Mouse (Mus musculus) adrenal gland, adult 10 weeks (tissue): ENCODE data around the gene Gm17617. TPM values are rescaled to one million over a fixed set of nuclear protein-coding genes. Genes with fewer than 3 reads are reported as not detected.

Experiments used
- polyA plus RNA-seq: library from polyadenylated mRNA; stranded (reverse); fragments of 350-450 nt; fragmentation: Illumina TruSeq; extraction: RNeasy Lipid Tissue Mini Kit (QIAGEN cat#74804); gene quantifications from one replicate; pipeline ENCODE4 v1.2.3, GENCODE M21; 2014; ENCODE audit warnings: low read depth, low replicate concordance

The Gm17617 gene
- polyA plus RNA-seq, result not detected

GRCm38 (mm10) chr13:55133448-55133847 lies at the start of gene Gm17617:
Gene Gm17617, minus strand, starts transcription at chr13:55133548.

GRCm38 (mm10) chr13:55152621-55153415 lies 19.5 kb upstream of the Gm17617 start, which contains the start of gene Fgfr4:
Gene Fgfr4, plus strand, starts transcription at chr13:55152640.

GRCm38 (mm10) chr13:55105045-55105952 lies 28.0 kb downstream of the Gm17617 start, which contains the start of gene Zfp346:
Gene Zfp346, plus strand, starts transcription at chr13:55105311.

GRCm38 (mm10) chr13:55099726-55100478 lies 33.4 kb downstream of the Gm17617 start, which contains the start of gene Uimc1:
Gene Uimc1, minus strand, starts transcription at chr13:55100300.

Other genes starting within 250 kb of the Gm17617 start
- gene Unc5a, start 184.1 kb downstream of the Gm17617 start, polyA plus RNA-seq, result not detected
- not detected for gene Hk3, start 112.2 kb downstream of the Gm17617 start, polyA plus RNA-seq
- 52.8 TPM for gene Uimc1, start 33.2 kb downstream of the Gm17617 start, polyA plus RNA-seq
- 21.7 TPM for gene Zfp346, start 28.2 kb downstream of the Gm17617 start, polyA plus RNA-seq
- gene Fgfr4, start 19.1 kb upstream of the Gm17617 start, polyA plus RNA-seq, result 0.41 TPM
- 87.9 TPM for gene Nsd1, start 76.2 kb upstream of the Gm17617 start, polyA plus RNA-seq
- gene Prelid1, start 187.0 kb upstream of the Gm17617 start, polyA plus RNA-seq, result 7.9 TPM
- gene Rab24, start 188.4 kb upstream of the Gm17617 start, polyA plus RNA-seq, result 10.7 TPM
- gene Mxd3, start 196.3 kb upstream of the Gm17617 start, polyA plus RNA-seq, result not detected
- 45.9 TPM for gene Lman2, start 229.2 kb upstream of the Gm17617 start, polyA plus RNA-seq
- gene Rgs14, start 236.2 kb upstream of the Gm17617 start, polyA plus RNA-seq, result not detected